Mouse (Mus musculus) kidney, adult 18-20 months (tissue): Measurements from ENCODE around the gene Stk11.

Source experiments
- DNase-seq: peaks from one replicate; pipeline ENCODE4 v3.0.0; 2021

The Stk11 gene

DNA sequence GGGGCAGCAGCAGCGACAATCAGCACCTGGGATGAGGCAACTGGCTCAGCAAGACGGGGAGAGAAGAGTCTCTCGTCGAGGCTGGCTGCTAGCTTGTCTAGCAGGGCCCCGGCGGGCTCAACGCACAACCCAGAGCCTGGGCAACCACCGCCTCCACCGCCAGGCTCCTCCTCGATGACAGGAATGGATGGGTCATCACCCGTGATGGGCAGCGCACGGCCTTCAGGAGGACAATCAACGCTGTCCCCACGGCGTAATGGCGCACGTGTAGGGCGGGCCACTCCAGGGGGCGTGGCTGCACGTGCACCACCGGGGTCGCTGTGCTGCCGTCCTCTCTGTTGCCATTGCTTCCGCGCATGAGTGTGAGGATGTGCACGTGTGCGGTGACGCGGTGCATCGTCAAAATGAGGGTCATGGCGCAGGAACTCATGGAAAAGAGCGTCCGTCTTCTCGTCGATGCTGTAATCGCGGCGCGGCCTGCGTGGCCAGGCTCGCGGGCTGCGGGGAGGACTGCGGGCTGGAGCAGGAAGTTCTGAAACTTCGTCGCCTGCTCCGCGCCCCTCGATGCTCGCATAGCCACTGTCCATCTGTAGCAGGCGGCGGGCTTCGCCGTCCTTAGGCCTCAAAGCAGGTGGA lies 15.8 kb downstream of the Stk11 start:
- DNase-seq: no peak

DNA sequence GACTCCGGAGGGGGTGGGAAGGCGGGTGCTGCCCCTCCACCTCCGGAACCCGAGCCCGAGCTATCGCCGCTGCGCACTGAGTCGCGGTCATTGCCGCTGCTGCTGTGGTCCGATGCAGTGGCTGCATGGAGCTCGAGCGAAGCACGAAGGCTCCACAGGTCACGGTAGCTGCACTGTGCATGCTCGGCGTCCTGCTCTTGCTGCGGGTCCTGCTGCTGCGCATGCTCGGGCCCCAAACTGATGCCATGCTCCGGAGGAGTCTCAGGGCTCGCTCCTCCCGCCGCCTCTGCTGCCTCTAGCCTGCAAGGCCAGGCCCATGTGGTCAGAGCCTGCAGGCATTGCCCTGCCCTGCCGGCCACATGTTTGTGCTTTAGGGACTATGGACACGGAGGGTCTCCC lies 16.3 kb downstream of the Stk11 start:
- no peak for DNase-seq

DNA sequence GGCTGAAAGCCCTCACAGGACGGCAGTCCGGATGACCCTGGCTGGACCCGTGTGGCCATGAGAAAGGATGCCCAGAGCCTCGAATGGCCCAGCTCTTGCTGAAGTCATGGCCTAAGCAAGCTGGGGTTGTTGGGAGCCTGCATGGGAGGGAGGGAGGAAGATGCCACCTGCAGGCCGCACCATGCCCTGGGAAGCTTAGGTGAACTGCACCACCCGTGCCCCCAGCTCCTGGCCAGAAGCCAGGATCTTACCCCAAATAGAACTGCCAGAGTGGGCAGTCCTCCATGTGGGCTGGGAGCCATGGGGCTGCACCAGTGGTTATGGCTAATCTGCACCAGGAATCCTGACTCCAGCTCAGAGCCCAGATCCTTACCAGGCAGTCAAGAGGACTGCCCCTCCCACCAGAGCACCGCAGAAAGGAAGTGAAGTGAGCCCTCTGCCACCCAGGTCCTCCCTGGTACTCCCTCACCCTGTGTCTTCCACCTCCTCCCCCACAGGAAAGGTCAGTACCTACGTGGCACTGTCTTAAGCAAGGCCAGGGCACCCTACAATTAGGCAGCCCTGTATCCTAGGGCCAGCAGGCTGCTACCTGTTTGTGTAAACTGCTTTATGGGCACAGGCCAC lies 17.7 kb downstream of the Stk11 start:
- DNase-seq: no peak

DNA sequence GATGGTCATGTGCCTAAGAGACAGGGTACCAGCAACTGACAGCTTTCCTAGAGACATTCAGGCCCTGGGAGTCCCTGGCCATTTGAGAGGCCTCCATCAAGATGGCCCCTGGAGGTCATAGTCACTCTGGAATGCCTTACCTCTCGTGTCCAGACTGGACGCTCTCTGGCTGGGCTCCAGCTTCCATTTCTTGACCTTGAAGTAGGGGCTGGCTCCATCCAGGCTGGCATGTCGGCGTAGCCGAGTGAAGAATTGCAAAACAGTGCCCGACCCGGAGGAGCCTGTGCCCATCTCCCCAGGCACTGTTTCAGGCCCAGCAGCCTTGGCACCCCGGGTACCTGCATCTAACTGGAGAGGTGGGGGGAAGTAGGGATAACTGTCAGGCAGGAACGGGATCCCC lies 18.8 kb downstream of the Stk11 start:
- DNase-seq: no peak

DNA sequence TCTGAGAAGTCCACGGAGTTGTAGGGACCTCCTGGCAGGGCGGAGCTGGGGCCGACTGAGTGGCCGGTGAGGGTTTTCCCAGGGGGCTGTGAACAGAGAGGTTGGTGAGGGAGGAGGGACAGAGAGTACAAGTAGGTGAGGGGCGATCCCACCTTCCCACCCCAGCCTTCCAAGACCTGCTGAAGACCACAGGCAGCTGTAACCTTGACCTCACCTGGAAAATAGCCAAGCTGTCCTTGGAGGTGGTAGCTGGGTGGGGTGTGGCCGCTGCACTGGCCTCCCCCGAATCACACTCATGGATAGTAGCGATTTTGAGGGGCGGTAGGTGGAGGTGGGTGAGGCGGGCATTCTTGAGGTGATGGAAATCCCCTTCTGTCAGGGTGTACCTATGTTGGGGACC lies 19.6 kb downstream of the Stk11 start:
- no peak for DNase-seq

DNA sequence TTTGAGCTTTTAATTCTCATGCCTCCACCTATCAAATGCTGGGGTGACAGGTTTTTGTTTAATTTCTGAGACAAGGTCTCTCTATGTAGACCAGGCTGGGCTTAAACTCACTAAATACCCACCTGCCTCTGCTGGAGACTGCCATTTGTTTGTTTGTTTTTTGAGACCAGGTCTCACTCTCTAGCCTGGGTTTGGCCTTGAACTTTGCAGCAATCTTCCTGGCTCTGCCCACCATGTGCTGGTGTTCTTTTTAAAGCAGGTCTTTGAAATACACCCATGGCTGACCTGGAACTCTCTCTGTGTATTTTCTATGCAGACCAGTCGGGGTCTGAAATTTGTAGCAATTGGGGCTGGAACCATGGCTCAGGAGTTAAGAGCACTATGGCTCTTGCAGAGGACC lies 20.0 kb downstream of the Stk11 start:
- no peak for DNase-seq

DNA sequence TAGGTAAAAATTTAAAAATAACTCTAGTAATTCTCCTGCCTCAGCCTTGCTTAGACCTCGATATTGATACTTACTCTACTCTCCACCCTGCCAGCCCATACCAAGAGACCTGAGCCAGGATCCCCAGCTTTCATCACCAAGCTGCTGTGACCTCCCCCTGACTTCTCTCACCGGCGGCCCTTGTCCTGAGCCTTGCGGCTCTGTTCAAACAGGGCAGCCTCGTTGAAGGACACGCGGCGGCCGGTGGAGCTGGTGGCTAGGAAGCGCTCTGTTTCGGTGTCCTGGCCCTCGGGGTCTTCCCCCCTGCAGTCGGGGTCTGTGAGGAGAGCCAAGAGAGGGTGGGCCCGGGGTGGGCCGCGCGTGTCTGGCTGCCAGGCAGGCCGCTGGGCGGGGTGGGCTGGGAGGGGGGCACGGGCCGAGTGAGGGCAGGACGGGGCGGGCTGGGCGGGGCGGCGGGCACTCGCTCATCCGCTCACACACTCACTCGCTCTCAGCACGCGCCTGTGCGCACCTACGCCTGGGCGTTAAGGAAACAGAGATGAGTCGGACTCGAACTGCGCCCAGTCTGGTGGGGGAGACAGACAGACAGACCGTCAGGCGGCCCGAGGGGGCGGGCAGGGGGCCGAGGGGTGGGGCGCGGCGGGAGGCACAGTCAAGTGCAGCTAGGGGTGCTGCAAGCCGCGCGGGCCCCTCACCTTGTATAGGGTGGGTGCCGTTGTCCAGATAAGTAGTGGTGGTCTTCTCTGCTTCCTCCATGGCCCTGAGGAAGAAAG lies 20.8 kb downstream of the Stk11 start:
- no peak for DNase-seq

DNA sequence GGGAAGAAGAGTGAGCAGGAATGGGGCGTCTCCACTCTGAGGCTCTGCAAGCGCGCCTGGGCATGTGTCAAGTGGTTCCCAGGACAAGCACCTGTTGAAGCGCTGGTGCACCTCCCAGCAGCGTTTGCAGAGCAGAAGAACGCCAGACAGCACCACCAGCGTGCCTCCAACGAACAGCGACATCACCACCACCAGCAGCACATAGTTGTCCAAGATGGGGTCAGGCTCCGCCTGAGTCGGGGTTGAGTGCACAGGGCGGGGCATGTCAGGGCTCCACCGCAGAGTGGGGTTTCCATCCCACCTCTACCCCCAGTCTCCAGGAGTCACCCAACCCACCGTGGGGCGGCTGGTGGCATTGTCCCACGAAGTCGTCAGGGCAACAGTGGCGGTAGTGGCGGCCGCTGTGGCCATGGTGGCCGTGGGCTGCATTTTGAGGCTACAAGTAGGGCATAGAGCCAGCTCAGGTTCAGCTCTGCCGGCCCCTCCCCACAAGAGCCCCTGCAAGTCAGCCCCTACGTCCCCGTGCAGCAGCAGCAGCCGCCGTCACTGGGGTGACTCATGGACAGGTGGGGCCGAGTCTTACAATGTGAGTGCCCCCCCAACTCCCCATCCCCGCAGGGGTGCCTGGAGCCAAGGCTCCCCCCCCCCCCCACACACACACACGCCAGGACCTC lies 21.5 kb downstream of the Stk11 start:
- DNase-seq: no peak

DNA sequence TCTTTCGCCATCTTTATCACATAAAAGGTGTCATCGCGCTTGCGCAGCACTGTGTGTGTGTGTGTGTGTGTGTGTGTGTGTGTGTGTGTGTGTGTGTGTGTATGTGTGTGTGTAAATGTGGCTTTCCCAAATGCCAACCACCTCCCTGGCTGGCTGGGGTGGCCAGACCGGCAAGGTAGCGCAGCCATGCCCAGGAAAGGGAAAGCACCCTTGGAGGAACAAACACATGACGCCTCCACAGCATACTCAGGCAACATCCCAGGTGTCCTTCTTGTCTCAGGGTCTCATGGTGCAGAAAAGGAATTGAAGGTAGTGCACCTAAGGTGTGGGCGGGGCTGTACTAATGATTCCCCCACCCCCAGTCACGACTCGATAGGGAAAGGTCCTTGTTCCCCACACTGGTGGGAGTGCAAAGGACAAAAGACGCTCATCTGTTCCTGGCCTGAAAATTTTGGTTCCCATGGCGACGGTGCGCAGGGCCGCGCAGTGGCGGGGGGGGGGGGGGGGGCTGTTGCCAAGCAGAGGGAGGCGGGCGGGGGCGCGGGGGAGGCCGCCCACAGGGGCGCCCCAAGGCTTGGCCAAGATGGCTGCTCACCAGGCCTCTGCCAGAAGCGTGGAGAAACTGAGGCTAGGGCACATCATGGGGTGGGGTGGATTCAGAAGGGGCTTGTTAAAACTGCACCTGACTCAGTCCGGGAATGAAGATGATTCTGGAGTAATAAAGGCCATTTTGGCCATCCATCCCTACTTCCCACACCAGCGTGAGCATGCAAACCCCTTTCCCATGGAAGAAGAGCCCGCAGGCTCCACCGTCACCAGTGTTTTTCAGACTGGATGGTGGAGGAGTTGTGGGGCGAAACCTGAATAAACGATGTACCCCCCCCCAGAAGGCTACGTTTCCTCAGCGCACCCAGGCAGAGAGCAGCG lies 22.3 kb downstream of the Stk11 start:
- DNase-seq: no peak

DNA sequence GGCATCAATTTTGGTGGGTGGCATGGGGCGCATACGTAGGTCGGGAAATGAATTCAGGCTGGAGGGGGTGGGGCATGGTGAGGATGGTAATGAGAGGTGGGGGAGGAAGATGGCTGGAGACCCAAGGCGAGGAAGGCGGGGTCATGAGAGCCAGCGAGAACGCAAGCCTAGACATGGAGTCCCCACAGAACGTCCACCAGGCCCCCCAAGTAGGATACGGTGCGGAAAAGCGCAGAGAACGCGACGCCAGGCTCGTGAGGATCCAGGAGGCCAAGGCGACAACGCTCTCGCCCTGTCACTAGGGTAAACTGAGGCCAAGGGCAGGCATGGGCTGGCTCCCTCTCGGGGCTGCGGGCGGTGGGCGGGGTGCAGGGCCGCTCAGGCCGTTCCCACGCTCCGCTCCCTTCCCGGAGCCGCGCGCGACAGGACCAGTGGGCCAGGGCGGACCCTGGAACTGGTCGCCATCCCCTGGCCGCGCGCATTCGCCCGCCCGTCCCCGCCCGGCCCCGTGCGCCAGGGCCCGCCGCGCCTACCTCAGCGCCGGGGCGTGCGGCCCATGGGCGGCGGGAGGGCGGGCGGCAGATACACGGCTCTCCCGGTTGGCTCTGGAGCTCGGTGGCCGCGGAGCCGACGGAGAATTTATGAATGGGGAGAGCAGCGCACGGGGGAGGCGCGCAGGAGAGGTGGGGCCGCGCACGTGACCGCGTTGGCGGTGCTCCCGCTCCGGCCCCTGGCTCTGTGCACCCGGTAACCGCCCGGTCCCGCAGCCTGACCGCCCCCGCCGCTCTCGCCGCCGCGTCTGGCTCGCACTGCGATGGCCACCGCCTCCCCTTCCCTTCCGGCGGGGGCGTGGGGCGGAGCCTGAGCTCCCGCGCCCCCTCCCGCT lies 23.2 kb downstream of the Stk11 start, which contains the start of gene Atp5d:
Gene Atp5d, plus strand, starts transcription at position 80 of the 886 bp plus-strand sequence.
- DNase-seq: peak; percentile 74

DNA sequence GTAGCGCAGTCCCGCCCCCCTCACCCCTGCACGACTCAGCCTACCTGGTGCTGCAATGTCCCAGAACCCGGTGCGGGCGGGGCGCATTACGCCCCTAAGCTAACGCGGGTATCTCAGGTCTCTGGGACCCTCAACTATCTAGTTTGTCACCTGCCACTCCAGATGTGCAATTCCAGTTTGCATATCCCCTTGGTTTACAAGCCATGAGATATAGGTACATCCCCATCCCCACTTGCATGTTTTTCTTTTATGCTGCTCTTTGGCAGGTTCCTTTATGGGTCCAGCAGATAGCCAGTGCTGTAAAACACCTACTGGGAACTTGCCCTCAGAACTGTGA lies 23.8 kb downstream of the Stk11 start:
- DNase-seq: no peak

DNA sequence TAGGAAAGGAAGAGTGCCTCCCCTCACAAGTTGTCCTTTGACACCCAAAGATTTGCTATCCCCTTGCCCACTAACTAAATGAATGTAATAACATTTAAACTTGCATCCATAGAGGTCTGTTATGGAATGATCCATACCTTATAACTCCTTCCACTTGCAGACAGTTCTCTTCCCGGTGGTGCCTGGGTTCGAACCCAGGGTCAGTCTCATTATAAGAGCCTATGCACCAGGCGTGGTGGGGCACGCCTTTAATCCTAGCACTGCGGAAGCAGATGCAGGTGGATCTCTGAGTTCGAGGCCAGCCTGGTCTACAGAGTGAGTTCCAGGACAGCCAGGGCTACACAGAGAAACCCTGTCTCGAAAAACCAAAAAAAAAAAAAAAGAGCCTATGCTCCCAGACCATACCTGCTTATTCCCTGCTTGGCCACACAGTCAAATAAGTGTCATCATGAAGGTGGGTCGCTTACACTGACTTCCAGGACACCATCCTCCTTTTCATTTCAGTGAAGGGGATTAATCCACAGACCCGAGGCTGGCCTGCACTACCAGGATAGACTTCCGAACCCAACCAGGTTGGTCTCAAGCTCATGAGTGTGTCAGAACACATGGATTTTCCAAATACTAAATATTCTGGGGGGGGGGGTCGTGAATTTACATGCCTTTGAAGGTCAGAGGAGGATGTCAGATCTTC lies 24.5 kb downstream of the Stk11 start:
- no peak for DNase-seq

DNA sequence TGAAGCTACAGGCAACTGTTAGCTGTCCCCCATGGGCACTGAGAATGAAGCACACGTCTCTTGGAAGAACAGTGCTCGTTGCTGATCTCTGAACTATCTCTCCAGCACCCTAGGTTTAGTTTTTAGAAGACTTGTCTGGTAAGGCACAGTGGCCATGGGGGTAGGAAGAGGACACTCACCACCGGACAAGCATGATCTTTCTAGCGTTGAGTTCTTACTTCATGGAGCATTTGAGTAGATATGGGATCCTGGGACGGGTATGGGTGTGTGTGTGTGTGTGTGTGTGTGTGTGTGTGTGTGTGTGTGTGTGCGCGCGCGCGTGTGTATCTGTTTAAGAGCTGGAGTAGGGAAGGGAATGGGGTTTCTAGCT lies 25.0 kb downstream of the Stk11 start, which contains the start of gene Cbarp:
Gene Cbarp, minus strand, starts transcription at position 170 of the 370 bp plus-strand sequence.
- DNase-seq: no peak

DNA sequence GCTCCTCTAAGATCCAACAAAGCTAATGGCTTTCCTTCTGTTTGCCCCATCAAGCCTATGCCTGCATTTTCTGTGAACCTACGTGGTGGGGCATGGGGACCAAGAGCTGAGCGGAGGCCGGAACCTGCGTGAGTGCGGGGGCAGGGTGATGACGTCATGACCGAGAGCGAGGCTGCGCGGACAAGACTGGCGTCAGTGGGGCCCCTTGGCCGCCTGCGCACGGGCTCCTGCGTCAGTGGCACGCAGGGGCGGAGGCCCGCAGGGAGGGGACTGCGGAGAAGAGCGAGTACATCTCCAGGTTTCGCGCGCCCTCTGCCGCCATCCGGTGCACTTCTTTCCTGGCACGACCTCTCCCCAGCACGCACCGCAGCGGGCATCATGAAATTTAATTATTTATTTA lies 25.6 kb downstream of the Stk11 start:
- DNase-seq: peak; percentile 95

DNA sequence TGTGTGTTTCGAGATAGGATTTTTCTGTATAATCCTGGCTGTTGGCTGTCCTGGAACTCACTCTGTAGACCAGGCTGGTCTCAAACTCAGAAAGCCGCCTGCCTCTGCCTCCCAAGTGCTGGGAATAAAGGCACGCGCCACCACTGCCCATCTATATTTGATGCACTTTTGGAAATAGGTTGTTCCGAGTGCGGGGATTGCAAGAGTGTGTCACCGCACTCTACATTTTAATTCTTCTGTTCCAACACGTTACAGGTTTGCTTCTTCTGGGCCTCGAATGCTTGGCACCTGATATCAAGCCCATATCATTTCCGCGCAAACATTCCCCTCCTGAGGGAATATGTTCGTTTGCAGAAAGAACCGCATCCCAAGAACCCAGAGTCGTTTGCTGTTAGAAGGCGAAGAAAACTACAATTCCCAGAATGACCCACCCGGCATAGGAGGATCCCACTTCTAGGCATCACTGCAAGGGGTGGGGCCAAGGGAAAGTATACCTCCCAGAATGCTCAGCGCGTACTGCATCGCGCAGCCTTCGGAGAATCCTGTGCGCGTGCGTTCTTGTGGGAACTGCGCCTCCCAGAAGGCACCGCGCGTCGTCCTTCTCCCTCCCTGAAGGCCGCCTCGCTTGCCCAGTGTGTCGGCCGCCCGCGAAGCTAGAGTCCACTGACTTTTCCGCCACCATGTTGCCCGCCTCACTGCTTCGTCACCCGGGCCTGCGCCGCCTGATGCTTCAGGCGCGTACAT lies 26.4 kb downstream of the Stk11 start:
- peak; percentile 94 for DNase-seq

DNA sequence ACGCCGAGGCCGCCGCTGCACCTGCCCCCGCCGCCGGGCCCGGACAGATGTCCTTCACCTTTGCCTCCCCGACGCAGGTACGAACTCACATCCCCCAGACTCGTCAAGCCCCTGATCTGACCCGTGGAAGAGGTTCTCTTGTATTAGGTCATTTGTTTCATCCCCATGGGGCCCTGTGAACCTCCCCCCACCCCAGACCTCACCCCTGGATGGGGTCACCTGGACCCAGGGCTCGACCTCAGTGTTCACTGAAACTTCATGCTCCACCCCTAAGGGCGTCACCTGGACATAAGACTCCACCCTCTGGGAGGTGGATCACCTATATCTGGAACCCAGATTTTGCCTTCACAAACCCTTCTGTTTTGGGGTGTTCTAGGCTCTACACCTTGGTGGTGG lies 26.9 kb downstream of the Stk11 start:
- DNase-seq: no peak

DNA sequence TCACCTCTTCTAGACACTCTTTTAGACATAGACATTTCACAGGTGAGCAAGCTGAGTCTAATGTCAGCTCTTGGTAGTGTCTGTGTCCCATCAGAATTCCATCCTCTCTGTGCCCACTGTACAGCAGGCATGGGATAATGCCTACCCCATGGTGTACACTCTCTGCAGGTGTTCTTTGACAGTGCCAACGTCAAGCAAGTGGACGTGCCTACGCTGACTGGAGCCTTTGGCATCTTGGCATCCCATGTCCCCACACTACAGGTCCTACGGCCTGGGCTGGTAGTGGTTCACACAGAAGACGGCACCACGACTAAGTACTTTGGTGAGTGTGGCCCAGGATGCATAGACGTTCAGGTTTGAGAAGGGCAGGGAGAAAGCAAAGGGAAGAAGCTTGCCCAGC lies 28.1 kb downstream of the Stk11 start:
- no peak for DNase-seq

DNA sequence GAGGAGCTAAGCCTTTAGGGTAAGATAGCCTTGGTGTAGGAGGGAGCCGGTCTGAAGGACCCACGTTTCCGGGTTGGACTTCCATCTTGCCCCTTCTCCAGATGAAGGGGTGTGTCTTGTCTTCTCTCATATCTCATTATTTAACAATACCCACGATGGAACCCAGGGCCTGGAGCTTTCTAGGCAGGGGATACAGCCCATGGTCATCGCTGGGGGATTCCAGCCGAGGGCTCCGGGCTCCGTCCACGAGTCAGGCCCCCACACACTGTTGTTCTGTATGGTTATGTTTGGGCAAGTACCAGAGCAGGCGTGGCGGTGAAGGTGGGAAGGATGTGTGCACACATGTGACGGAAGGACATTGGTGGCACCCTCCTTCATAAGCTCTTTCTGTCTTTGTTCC lies 28.6 kb downstream of the Stk11 start:
- no peak for DNase-seq

DNA sequence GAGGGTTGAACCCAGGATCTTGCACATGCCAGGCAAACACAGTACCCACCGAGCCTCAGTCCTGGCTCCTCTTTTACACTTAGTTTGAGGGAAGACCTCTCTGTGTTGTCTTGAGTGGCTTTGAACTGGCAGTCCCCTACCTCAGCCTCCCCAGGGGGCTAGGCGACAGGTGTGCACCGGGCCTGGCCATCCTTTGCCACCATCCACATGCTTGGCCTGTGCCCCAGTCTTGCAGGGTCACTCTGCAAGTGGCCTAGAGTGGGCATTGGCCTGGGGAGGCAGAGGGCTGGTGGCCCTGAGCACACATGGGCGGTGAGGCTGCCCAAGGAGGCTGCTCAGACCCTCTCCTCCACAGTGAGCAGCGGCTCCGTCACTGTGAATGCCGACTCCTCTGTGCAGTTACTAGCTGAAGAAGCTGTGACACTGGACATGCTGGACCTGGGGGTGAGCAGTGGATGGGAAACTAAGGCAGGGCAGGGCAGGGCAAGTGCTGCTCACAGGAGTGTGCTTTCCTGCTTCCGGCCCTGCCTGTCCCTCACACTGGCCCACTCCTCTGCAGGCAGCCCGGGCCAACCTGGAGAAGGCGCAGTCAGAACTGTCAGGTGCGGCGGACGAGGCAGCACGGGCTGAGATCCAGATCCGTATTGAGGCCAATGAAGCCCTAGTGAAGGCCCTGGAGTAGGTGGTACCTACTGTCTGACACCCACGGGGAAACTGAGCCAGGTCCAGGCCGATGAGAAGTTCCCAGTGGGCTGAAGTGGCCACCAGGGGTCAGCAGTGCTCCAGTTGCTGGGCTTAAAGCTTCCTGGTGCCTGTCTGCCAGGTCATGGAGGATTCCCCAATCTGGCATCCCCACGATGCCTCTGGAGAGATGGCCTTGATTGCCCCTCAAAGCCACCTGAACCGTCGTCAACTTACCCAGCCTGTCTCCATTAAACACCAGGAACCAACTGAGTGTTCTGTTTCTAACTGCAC lies 29.5 kb downstream of the Stk11 start:
- peak; percentile 79 for DNase-seq
